Mouse (Mus musculus) midbrain, embryonic 10.5 days (tissue): Measurements from ENCODE around the gene Uox. TPM values are rescaled to one million over a fixed set of nuclear protein-coding genes. Genes with fewer than 3 reads are reported as not detected.

Experiments used
- DNase-seq: peaks from one replicate; pipeline ENCODE4 v3.0.0-alpha.2; 2017; ENCODE audit warnings: low spot score
- H3K27ac ChIP-seq: fragments of 300-500 bp; sonication (generic); replicated peaks from 2 replicates; pipeline ENCODE4 v1.5.1; 2016; ENCODE audit warnings: mild to moderate bottlenecking
- H3K27me3 ChIP-seq: fragments of 300-500 bp; sonication (generic); 2 replicates; pipeline ENCODE4 v1.6.1; 2016; ENCODE audit warnings: low read depth, mild to moderate bottlenecking; ENCODE audit not compliant: poor library complexity, severe bottlenecking
- H3K36me3 ChIP-seq: fragments of 300-500 bp; sonication (generic); 2 replicates; pipeline ENCODE4 v1.6.1; 2016; ENCODE audit warnings: mild to moderate bottlenecking, moderate library complexity
- H3K4me1 ChIP-seq: fragments of 300-500 bp; sonication (generic); 2 replicates; pipeline ENCODE4 v1.6.1; 2016
- H3K4me3 ChIP-seq: fragments of 300-500 bp; sonication (generic); 2 replicates; pipeline ENCODE4 v1.5.1; 2016; ENCODE audit warnings: mild to moderate bottlenecking, moderate library complexity
- H3K9me3 ChIP-seq: fragments of 300-500 bp; sonication (generic); replicated peaks from 2 replicates; pipeline ENCODE4 v1.6.1; 2016; ENCODE audit warnings: mild to moderate bottlenecking
- WGBS: fragments of 180-500 bp; shearing (Covaris S2); methylation state at CpG from one replicate; pipeline ENCODE4 v1.1.7; 2016; 5-methylcytosine and 5-hydroxymethylcytosine counted together
- polyA plus RNA-seq: library from polyadenylated mRNA; unstranded; fragments of >200 nt; fragmentation: Nextera tagmentation; extraction: Ambion mirVana; gene quantifications from 2 replicates; pipeline ENCODE4 v1.2.1, GENCODE M21; 2016

Gene Uox
- polyA plus RNA-seq, 1 experiment from 2014 or later = not detected

DNA sequence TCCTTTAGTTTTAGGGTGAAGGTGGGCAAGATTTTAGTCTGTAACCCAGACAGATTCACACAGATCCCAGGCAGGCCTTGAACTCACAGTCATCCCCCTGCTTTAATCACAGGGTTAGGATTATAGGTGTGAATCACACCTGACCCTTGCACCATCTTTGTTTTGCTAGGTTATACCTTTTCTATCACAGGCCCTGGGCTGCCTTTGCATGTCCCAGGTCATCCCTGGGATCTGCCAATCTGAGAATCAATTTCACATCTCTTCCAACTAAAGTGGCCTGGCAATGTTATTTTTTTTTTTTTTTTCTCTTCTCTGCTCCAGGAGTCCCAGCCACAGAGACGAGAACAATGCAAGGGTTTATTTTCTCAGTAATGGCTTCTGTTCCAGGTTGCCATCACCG is 21.4 kb downstream of the Uox start:
- DNase-seq = no peak
- H3K9me3 ChIP-seq = no peaks in the 10 kb centered on the region
- no peaks in the 10 kb centered on the region for H3K4me1 ChIP-seq
- no peaks in the 10 kb centered on the region for H3K27me3 ChIP-seq
- no peak overlapping the region for H3K4me3 ChIP-seq
- H3K27ac ChIP-seq = no peak overlapping the region
- no peaks in the 10 kb centered on the region for H3K36me3 ChIP-seq
- 78% methylated on average over 2 of the region's 2 CpGs for WGBS

- Histone ChIP-seq H3K4me1 (no peaks in the 10 kb centered on the region), H3K27ac (no peak overlapping the region), H3K27me3 (no peaks in the 10 kb centered on the region), H3K4me3 (no peak overlapping the region), H3K9me3 (no peaks in the 10 kb centered on the region), H3K36me3 (no peaks in the 10 kb centered on the region)
- DNase-seq = no peak
- 88% methylated on average over 6 of the region's 6 CpGs for WGBS
Measured at GRCm38 (mm10) chr3:146595440-146595839, 25.2 kb downstream of the Uox start.

DNA sequence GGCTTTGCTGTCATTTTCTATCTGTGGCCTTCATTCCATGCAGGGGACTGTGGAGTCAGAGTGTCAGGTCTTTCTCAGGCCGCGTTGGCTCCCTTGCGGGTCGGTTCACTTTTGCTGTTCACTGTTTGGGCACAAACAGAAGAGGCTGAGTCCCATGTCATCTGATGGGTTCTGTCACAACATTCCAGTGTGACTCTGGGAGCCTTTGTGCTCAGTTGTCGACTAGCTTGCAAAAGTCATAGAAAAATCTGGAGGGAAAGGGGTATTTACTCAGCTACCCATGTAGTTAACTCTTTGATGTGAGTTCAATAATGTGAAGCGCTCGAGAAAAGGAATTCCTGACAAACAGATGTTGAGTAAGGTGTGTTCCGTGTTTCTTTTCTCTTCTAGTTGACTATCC is 26.2 kb downstream of the Uox start:
- H3K27me3 ChIP-seq = no peaks in the 10 kb centered on the region
- H3K9me3 ChIP-seq = no peaks in the 10 kb centered on the region
- H3K36me3 ChIP-seq = no peaks in the 10 kb centered on the region
- H3K4me3 ChIP-seq = no peak overlapping the region
- 92% methylated on average over 8 of the region's 8 CpGs for WGBS
- no peak overlapping the region for H3K27ac ChIP-seq
- no peak for DNase-seq
- H3K4me1 ChIP-seq = no peaks in the 10 kb centered on the region

GRCm38 (mm10) chr3:146596864-146597263 is 26.6 kb downstream of the Uox start:
- Histone ChIP-seq H3K27me3 (no peaks in the 10 kb centered on the region), H3K9me3 (no peaks in the 10 kb centered on the region), H3K4me3 (no peak overlapping the region), H3K4me1 (no peaks in the 10 kb centered on the region), H3K36me3 (no peaks in the 10 kb centered on the region), H3K27ac (no peak overlapping the region)
- no peak for DNase-seq
- WGBS = 91% methylated on average over 7 of the region's 7 CpGs

GRCm38 (mm10) chr3:146598411-146598810 is 28.2 kb downstream of the Uox start:
- H3K4me3 ChIP-seq = no peak overlapping the region
- no peak overlapping the region for H3K27ac ChIP-seq
- 90% methylated on average over 6 of the region's 6 CpGs for WGBS
- no peaks in the 10 kb centered on the region for H3K36me3 ChIP-seq
- H3K9me3 ChIP-seq = no peaks in the 10 kb centered on the region
- DNase-seq = no peak
- no peaks in the 10 kb centered on the region for H3K4me1 ChIP-seq
- H3K27me3 ChIP-seq = no peaks in the 10 kb centered on the region

- no peak overlapping the region for H3K4me3 ChIP-seq
- 91% methylated on average over 6 of the region's 6 CpGs for WGBS
- H3K4me1 ChIP-seq = no peaks in the 10 kb centered on the region
- no peaks in the 10 kb centered on the region for H3K27me3 ChIP-seq
- no peaks in the 10 kb centered on the region for H3K9me3 ChIP-seq
- H3K27ac ChIP-seq = no peak overlapping the region
- DNase-seq = no peak
- no peaks in the 10 kb centered on the region for H3K36me3 ChIP-seq
Measured at GRCm38 (mm10) chr3:146599198-146599900, 29.1 kb downstream of the Uox start.

DNA sequence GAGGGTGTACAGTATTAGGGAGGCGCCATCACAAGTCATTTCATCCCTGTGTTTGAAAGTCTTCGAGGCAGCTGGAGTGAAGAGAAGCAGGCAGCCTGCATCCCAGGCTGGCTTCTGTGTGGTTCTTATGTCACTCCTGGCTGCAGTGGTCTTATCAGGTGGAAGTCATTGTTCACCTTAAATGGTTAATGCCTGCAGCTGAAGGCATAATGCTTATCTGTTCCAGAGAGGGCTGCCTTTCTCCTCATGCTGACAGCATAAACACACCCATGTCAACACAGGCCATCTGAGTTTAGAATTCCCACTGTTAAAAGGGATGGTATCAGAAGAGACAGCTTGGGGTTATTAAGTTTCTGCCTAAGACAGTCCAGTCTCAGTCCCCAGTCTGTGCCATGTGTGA is 31.0 kb downstream of the Uox start:
- Histone ChIP-seq H3K27me3 (no peaks in the 10 kb centered on the region), H3K4me3 (no peak overlapping the region), H3K27ac (no peak overlapping the region), H3K4me1 (no peaks in the 10 kb centered on the region), H3K36me3 (no peaks in the 10 kb centered on the region), H3K9me3 (no peaks in the 10 kb centered on the region)
- WGBS = 86% methylated on average over 2 of the region's 2 CpGs
- DNase-seq = no peak

DNA sequence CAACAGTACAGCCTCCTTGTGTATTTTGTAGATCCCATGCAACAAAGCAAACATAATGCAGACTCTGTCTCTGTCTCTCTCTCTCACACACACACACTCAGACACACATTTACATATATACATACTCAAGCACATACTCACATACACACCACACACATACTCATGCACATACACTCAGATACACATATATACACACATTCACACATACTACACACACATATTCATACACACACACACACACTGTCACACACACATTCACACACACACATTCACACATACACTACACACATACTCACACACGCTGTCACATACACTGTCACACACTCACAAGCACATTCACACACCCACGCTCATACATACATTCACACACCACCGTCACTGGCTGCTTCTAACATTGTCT is 32.3 kb downstream of the Uox start:
- no peak overlapping the region for H3K27ac ChIP-seq
- no peaks in the 10 kb centered on the region for H3K36me3 ChIP-seq
- H3K4me3 ChIP-seq = no peak overlapping the region
- DNase-seq = no peak
- H3K4me1 ChIP-seq = peaks cover 6% of the 10 kb centered on the region
- H3K9me3 ChIP-seq = no peaks in the 10 kb centered on the region
- 92% methylated on average over 3 of the region's 3 CpGs for WGBS
- no peaks in the 10 kb centered on the region for H3K27me3 ChIP-seq

DNA sequence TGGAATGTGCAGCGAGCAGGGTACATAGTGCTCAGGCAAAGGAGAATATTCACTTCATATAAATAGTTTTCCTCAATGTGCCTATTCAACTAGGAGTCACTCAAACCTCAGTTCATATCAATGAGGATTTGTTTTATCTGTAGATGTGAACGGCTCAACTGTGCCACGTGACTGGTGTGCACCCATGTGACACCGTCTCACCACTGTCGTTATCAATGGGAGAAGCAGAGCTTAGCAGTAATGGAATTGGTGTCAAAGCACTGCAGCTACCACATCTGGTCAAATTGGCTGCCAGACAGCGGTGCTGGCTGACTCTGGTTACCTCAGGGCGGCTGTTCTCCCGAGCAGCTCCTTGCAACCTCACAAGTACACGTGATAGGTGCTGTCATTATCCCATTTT is 34.4 kb downstream of the Uox start:
- Histone ChIP-seq H3K36me3 (no peaks in the 10 kb centered on the region), H3K4me1 (peaks cover 8% of the 10 kb centered on the region), H3K4me3 (no peak overlapping the region), H3K9me3 (no peaks in the 10 kb centered on the region), H3K27me3 (no peaks in the 10 kb centered on the region), H3K27ac (no peak overlapping the region)
- 90% methylated on average over 9 of the region's 9 CpGs for WGBS
- DNase-seq = no peak

- Histone ChIP-seq H3K27me3 (no peaks in the 10 kb centered on the region), H3K36me3 (no peaks in the 10 kb centered on the region), H3K4me1 (peaks cover 8% of the 10 kb centered on the region), H3K4me3 (no peak overlapping the region), H3K9me3 (no peaks in the 10 kb centered on the region), H3K27ac (no peak overlapping the region)
- DNase-seq = no peak
- WGBS = 67% methylated on average over 1 of the region's 1 CpGs
Measured at GRCm38 (mm10) chr3:146607368-146607767, 37.1 kb downstream of the Uox start.

DNA sequence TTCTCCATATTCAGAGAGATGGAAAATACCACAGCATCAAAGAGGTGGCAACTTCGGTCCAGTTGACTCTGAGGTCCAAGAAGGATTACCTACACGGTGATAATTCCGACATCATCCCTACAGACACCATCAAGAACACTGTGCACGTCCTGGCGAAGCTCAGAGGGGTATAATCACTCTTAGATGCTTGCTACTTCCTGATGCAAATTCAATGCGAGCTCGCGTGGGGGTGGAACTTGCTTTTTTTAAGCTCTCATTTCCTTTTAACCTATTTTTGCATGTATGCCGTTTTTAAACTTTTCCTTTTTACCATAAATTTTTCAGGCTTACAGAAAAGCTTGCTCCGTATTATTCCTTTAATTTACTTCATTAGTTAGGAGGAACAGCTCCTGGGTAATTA is 40.1 kb downstream of the Uox start:
- Histone ChIP-seq H3K36me3 (no peaks in the 10 kb centered on the region), H3K9me3 (no peaks in the 10 kb centered on the region), H3K4me3 (no peak overlapping the region), H3K4me1 (peaks cover 8% of the 10 kb centered on the region), H3K27ac (no peak overlapping the region), H3K27me3 (no peaks in the 10 kb centered on the region)
- 84% methylated on average over 10 of the region's 10 CpGs for WGBS
- no peak for DNase-seq

DNA sequence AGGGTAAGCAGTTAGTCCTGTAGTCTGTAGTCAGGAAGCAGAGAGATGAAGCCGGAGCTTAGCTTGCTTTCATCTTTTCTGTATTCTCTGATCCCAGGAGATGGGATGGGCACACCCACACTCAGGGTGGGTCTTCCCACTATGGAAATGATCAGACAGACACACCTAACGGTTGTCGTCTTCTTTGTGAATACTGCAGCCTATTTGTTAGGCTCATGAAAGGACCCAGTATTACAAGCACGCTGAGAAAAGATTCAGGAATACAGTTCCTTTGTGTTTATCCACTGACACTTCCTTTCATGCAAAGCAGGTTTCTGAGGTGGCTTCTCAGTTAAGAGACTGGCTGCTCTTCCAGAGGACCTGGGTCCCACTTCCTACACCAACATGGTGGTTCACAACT is 41.0 kb downstream of the Uox start:
- no peak for DNase-seq

GRCm38 (mm10) chr3:146611821-146612220 is 41.6 kb downstream of the Uox start:
- H3K4me1 ChIP-seq = peaks cover 8% of the 10 kb centered on the region
- H3K27ac ChIP-seq = no peak overlapping the region
- no peaks in the 10 kb centered on the region for H3K9me3 ChIP-seq
- no peak for DNase-seq
- H3K27me3 ChIP-seq = no peaks in the 10 kb centered on the region
- 86% methylated on average over 4 of the region's 4 CpGs for WGBS
- no peak overlapping the region for H3K4me3 ChIP-seq
- no peaks in the 10 kb centered on the region for H3K36me3 ChIP-seq

More for the DNA sequence above, 41.0 kb downstream of the Uox start:
- WGBS = 91% methylated on average over 4 of the region's 4 CpGs
- no peak overlapping the region for H3K27ac ChIP-seq
- H3K36me3 ChIP-seq = no peaks in the 10 kb centered on the region
- no peak overlapping the region for H3K4me3 ChIP-seq
- H3K9me3 ChIP-seq = no peaks in the 10 kb centered on the region
- H3K27me3 ChIP-seq = no peaks in the 10 kb centered on the region
- peaks cover 8% of the 10 kb centered on the region for H3K4me1 ChIP-seq

DNA sequence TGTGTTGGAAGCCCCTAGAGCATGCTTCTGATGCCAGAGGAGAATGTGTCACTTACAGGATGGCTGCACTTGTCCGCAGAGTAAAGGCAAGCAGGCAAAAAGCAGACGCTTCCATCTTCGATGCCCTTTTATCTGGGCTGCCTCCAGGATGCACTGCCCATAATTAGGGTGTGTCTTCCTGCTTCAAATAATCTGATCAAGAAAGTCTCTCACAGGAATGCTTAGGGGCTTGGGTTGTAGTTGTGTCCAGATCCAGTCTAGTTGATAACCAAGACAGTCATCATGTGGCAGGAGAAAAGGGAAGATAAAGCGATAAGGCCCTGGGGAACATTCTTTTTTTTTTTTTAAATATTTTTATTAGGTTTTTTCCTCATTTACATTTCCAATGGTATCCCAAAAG is 45.3 kb downstream of the Uox start, which contains the start of gene Dnase2b:
Gene Dnase2b (minus strand): TSS at position 101 of the 400 bp plus-strand sequence.
- H3K36me3 ChIP-seq = no peaks in the 10 kb centered on the region
- no peak within 1 kb of the TSS for H3K4me3 ChIP-seq
- H3K27me3 ChIP-seq = no peaks in the 10 kb centered on the region
- DNase-seq = no peak
- WGBS = 91% methylated on average over 4 of the region's 4 CpGs
- no peak within 1 kb of the TSS for H3K27ac ChIP-seq
- no peaks in the 10 kb centered on the region for H3K4me1 ChIP-seq
- H3K9me3 ChIP-seq = no peaks in the 10 kb centered on the region
